Mouse (Mus musculus): ENCODE measurements around the gene Alg2.
A peak's percentile ranks its signal among the peaks of the same experiment; 100 is the strongest.

Alg2 gene

GRCm38 (mm10) chr4:47473968-47474729, at the start of gene Alg2, which contains the start of gene Sec61b:
Gene Alg2, minus strand, starts transcription at chr4:47474333.
Gene Sec61b, plus strand, starts transcription at chr4:47474658.
- peak; percentile 98 to 99 for DNase-seq

GRCm38 (mm10) chr4:47521884-47522605, 47.9 kb upstream of the Alg2 start:
- DNase-seq: peak; percentile 18 to 42

- no peak for DNase-seq
Observed at GRCm38 (mm10) chr4:47520076-47520475, 45.9 kb upstream of the Alg2 start.

GRCm38 (mm10) chr4:47518551-47519181, 44.5 kb upstream of the Alg2 start:
- DNase-seq: no peak

GRCm38 (mm10) chr4:47504841-47505517, 30.8 kb upstream of the Alg2 start:
- DNase-seq: no peak

- no peak for DNase-seq
Observed at GRCm38 (mm10) chr4:47503045-47503444, 28.9 kb upstream of the Alg2 start.

- DNase-seq: peak; percentile 36 to 55
Observed at GRCm38 (mm10) chr4:47502546-47502971, 28.4 kb upstream of the Alg2 start.

GRCm38 (mm10) chr4:47499121-47499545, 25.0 kb upstream of the Alg2 start:
- no peak for DNase-seq

- no peak for DNase-seq
Observed at GRCm38 (mm10) chr4:47497811-47498385, 23.8 kb upstream of the Alg2 start.

- DNase-seq: no peak
Observed at GRCm38 (mm10) chr4:47494686-47495085, 20.6 kb upstream of the Alg2 start.

GRCm38 (mm10) chr4:47494137-47494536, 20.0 kb upstream of the Alg2 start:
- no peak for DNase-seq

- DNase-seq: no peak
Observed at GRCm38 (mm10) chr4:47493456-47493855, 19.3 kb upstream of the Alg2 start.

GRCm38 (mm10) chr4:47492311-47493086, 18.4 kb upstream of the Alg2 start:
- DNase-seq: no peak

- peak in 1 of 2 experiments; percentile 10 for DNase-seq
Observed at GRCm38 (mm10) chr4:47491243-47491642, 17.1 kb upstream of the Alg2 start.

GRCm38 (mm10) chr4:47480576-47480975, 6.4 kb upstream of the Alg2 start:
- DNase-seq: no peak

GRCm38 (mm10) chr4:47480095-47480494, 6.0 kb upstream of the Alg2 start:
- no peak for DNase-seq

- DNase-seq: no peak
Observed at GRCm38 (mm10) chr4:47477539-47477938, 3.4 kb upstream of the Alg2 start.

- DNase-seq: no peak
Observed at GRCm38 (mm10) chr4:47474730-47475643, 854 bp upstream of the Alg2 start.

- no peak for DNase-seq
Observed at GRCm38 (mm10) chr4:47473586-47473967, 556 bp downstream of the Alg2 start.

GRCm38 (mm10) chr4:47467196-47467595, 6.9 kb downstream of the Alg2 start:
- DNase-seq: no peak

All from kidney, postnatal 4 days (tissue).